Mouse (Mus musculus): ENCODE results near the gene Sept6.
"Not testable (repeated sequence)": the region's sequence is repeated elsewhere in the genome, so short reads cannot be mapped to it uniquely, and the experiment has no call there.

Sept6 gene

DNA sequence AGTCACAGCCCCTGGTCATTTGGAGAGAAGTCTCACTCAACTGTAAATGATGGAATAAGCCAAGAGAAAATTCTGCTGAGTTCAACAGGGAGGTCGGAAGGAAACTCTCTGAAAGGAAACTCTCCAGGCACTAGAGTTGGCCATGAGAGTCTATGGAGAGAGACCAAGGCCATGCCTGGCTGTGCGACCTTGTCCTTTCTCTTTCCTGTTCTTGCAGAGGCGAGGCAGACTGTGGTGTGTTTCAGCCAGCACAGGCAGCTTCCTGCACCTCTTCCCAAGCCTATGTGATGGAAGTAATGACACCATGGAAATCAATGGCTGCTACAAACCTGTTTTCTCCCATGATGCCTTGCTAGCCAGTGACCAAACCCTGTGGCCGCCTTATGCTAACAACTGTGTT is 20.4 kb downstream of the Sept6 start:
- no peak for DNase-seq (ENCODE audit: low spot score in 2 of 2)

DNA sequence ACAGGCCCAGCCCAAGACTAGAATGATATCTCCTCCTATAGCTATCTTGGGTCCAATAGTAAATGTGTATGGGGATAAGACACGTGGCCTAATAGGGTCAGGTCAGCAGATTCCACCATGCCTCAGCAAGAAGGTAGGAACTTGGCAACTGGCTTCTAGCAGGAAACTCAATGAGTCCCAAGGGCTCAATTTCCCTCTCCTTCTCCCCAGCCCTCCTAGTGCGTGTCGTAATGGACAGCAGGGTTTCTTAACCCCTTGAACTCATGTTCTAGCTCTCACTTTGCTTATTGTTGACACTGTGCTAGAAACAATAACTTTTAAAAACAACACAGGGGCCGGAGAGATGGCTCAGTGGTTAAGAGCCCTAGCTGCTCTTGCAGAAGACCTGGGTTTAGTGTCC is 22.1 kb downstream of the Sept6 start:
- no peak for DNase-seq (ENCODE audit: low spot score in 2 of 2)

DNA sequence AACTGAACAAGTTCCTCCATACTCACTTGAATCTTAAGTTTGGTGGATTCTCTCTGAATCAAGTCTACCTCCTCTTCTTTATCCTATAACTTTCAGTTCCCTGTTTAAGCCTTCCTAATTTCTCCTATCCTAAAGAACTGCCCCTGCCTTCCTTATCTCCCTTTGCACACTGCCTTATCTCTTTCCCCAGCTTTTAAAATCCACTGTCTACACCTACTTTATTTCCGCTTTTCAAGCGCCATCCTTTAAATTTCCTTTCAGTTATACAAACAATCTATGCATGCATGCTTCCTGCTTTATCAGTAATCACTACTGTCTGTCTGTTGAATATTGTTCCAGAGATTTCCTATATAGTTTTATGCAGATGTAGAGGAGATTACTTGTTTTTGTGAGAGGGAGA is 34.9 kb downstream of the Sept6 start:
- no peak for DNase-seq (ENCODE audit: low spot score in 2 of 2)

DNA sequence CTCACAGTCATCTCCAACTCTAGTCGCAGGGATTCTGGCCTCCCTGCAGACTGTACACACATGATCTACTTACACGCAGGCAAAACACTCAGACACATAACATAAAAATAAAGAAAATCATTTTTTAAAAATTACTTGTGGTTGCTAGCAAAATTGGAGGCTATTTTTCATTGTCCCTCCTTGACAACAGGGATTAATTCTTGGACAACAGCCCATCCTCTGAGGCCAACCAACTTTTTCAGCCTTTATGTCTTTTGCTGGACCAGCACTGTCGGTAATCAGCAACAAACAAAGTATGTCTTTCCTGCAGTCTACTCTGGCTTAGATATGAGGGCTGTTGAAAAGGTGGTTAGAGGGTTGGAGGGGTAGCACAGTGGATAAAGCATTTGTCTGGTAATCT is 50.5 kb downstream of the Sept6 start:
- DNase-seq (ENCODE audit: low spot score in 2 of 2), result no peak

DNA sequence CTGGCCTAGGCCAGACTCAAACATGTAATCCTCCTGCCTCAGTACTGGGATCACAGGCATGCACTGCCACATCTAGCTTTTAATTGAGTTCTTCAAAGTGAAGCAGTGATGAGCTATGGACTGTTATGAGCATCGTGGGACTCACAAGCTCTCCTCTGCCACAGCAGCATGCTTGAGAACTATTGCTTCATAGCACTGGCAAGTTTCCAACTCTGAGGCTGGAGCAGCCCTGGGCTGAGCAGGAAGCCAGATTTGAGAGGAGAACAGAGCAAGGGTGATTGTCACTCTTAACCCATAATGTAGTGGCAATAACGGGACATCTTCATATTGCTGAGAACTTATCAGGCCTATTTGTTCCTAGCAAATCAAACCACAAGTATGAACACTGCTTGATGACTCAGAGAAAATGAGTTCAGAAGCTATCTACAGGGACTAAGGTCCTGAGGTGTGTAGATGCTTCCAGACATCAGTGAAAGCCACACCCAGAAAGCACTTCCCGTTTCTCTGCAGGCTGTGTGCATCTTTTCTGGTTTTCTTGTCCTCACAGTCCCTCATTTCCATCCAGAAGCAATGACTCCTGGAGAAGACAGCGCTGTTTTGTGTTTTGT is 51.7 kb downstream of the Sept6 start:
- DNase-seq (ENCODE audit: low spot score in 2 of 2), result no peak

DNA sequence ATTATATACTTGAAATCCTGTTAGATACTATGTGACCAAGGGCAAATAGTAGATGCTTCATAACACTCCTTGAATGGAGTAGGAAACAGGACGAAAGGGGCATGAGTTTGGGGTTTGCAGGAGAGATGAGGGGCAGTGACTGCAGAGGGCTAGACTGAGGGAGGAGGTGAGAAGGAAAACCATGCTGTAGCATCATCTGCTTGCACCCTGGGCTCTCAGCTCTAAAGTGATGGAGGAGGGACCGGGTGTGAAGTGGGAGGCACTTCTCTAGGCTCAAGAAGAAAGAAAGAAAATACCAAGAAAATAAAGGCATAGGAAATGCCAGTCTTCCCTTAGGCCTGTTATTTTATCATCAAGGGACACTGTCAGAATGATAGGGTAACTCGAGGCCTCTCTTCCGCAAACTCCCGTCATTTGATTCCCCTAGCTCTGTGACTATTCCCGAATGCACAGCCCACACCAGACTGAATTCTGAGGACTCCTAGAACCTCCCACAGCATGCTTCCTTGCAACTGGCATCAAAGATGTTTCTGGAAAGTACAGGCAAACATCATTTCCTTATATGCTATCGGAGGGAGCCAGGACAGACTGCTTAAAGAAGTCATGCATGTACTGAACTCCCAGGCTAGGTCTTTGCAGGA is 56.1 kb downstream of the Sept6 start:
- DNase-seq (ENCODE audit: low spot score in 2 of 2), result no peak

DNA sequence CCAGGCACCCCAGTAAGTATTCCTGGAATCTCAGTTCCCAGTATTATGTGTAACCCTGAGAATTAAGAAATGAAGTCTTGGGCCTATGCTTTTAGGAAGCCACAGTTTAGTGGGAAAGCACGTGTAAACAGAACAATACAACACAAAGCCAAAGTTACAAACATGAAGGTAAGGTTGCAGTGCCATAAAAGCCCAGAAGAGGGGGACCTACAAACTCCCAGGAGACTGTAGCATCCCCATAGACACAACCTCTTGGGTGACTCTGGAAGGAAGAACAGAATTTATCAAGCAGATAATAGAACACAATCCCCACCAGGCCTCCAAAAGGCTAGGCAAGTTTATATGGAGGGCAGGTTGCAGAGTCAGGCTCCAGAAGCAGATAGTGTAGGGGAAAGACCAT is 61.0 kb downstream of the Sept6 start:
- peak in 1 of 2 experiments; percentile 15 for DNase-seq (ENCODE audit: low spot score in 2 of 2)

DNA sequence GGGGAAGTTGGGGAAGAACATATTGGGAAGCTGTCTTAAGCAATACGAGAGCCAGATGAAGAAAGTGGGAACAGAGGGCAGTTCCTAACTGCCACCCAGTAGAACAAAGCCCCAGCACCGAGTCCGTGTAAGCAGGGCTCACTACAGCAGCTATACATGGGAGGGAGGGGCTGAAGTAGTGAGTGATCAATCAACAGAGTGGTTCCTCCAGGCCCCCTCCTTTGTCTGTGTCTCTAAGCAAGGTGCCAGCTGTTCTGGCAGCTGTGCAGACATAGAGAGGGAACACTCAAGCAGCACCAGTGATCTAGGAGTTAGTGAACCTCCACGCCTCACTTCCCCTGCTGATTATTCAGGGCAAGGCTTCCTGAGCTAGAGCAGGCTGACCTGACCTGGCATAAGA is 61.9 kb downstream of the Sept6 start:
- no peak for DNase-seq (ENCODE audit: low spot score in 2 of 2)

DNA sequence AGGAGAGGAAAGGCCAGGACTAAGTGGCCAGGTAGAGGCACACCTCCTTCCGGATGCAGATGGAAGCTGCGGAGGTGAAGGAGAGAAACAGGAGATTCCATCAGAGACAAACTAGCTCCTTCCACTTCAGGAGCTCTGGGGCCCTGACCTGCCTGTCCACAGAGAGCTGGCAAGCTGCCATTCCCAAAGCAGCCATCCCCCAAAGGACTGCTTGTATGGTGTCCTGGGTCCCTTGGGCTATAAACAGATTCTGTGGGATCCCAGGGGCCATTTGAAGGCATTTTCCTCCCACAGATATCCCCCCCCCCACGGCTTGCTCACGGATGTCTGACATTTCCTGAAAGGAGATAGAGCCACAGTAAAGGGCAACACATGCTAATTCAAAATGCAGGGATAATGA is 62.8 kb downstream of the Sept6 start:
- no peak for DNase-seq (ENCODE audit: low spot score in 2 of 2)

DNA sequence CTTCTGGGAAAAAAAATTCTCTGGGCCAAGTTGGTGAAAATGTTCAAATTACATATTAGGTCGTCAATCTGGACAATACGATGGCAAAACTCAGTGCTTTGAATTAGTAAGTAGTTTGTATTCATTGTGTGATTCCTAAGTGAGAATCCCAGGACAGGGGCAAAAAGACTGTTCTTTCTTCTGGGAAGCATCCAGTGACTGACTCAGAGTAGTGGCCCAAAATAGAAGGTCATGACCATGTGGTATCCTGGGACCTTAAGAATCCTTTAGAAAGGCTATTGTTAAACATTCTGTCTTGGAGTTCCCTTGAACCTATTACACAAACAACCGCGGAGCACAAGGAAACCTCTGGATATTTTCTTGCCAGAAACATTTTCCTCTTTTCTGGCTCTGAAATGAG is 70.2 kb downstream of the Sept6 start:
- DNase-seq (ENCODE audit: low spot score in 2 of 2), result no peak

DNA sequence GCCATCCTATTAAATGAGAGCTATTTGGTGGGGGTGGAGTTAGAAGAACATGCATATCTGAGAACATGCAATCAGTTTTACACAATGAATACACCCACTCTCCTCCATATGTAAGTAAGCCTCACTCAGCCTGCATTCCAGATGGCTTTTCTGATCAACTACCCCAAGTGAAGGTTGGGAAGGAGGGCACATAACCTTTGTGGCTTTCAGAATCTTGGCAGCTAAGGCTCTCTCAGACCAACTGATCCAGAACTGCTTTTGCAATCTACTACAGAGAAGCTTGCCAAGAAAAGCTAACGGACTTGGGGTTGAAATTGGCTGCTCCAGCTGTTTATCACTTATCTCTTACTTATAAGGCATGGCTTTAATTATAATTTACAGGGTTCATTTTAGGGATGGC is 73.8 kb downstream of the Sept6 start:
- no peak for DNase-seq (ENCODE audit: low spot score in 2 of 2)

DNA sequence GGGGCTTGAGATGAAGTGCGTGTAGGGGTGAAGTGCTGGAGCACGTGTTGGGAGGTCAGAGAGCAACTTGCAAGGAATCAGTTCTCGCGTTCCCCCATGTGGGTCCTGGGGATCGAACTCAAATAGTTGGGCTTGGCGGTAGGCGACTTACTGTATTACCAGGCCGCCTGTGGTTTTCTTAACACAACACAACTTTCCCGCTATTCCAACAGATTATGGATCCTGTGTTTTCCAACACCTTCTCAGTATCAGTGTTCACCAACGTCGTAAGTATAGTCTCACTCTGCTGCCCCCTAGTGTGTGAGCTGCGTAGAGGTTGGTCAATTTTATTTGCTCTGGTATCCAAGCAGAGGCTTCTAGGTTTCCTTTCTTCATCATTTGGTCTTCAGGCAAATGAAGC is 80.3 kb downstream of the Sept6 start:
- no peak for DNase-seq (ENCODE audit: low spot score in 2 of 2)

DNA sequence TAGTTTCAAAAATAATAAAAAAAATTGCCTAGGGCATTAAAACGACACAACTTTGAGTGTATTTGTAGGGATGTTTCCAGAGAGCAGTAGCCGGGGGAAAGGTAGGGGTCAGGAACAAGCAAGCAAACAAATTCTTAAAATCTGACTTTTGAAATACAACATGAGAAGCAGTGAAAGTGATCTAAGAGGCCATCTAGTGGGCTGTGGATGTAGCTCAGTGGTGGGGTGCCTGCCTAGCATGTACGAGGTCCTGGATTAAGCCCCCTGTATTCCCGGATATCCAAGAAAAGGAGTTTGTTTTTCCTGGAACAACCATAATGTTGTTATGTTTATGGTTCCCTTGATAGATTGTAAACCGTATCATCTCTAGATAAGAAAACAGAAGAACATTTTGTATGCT is 85.1 kb downstream of the Sept6 start:
- no peak for DNase-seq (ENCODE audit: low spot score in 2 of 2)

DNA sequence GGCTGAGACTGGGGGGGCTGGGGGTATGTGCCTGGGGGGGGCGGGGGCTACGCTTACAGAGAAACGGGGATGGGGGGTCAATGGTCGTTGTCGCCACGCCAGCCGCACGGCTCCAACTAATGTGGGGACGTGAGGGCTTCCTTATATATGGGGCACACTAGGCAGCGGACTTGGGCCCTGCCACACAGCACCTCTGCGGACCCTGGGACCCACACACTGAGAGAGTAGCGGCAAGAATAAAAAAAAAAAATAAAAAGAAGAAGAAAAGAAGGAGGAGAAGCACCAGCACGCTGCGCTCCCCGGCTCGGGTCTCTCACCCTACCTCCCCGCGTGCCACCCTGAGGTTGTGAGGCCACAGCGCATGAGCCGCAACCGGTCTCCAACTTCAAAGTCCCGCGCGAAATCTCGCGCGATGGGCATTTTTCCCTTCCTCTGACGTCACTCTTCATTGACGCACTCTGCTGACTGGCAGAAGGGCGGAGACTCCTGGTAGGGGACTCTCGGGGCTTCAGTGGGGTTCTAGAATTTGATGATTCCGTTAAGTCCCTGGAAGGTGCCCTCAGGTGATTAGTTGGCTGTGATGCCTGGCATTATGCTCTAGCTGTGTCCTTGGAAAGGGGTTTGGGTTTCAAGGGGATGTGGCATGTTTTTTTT is 88.4 kb downstream of the Sept6 start:
- peak; percentile 81 to 87 for DNase-seq (ENCODE audit: low spot score in 2 of 2)

DNA sequence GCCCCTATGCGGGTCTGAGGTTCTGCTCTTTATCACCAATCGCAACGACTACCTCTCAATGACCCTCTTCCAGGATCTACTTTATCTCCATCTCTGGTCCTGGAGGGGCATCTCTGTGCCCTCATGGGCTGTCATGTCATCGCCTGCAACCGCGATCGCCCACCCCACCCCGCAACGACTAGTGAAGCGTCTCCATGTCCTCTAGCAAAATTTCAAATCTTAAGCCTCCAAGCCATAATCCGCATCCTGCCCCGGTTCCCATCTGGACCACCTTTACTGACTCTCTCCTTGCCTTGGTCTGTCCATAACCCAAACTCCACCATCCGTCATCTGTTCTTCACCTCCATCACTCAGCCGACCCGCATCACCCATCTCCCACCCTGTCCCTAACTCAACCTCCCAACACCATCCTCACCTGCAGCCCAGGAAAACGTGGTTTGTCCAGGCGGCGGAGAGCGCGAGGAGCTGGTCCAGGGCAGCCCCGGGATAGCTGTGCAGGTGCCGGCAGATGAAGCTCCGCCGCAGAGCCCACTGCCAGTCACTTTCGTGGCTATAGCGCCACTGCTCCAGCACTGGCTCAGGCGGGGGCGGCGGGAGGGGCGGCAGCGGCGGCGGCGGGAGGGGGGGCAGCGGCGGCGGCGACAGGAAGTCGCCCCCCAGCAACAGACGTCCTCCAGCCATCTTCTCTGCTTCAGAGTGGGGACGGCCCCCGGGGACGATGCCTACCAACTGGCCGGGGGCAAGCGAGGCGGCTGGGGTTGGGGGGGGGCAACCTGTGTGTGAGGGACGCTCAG is 89.1 kb downstream of the Sept6 start, which contains the start of gene Nkrf:
Gene Nkrf, minus strand, starts transcription at position 579 of the 794 bp plus-strand sequence.
- peak; percentile 20 to 24 for DNase-seq (ENCODE audit: low spot score in 2 of 2)

DNA sequence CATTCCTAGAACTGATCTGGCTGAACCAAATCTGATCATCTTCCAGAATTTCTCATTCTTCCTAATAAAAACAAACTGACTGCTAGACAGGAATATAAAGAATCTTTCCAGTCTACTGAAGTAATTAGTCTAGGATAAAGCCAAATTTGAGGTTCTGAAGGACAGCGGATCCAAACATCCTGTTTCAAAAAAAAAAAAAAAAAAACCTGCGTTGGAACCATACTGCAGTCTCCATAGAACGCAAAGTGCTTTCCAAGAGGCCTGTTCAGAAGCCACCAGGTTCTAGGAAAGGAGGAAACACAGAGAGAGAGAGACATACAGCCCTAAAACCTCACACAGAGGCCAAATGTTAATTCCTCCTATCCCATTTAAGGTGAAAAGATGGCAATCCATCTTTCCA is 89.9 kb downstream of the Sept6 start:
- no peak for DNase-seq (ENCODE audit: low spot score in 2 of 2)

DNA sequence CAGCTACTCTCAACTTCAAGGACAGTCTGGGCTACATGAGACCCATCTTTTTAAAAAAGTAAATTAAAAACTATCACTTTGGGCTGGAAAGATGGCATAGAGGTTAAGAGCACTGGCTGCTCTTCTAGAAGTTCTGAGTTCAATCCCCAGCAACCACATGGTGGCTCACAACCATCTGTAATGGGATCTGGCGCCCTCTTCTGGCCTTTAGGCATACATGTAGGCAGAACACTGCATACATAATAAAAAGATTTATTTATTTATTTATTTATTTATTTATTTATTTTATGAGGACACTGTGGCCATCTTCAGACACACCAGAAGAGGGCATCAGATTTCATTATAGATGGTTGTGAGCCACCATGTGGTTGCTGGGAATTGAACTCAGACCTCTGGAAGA is 92.7 kb downstream of the Sept6 start:
- DNase-seq (ENCODE audit: low spot score in 2 of 2), result not testable (repeated sequence)

DNA sequence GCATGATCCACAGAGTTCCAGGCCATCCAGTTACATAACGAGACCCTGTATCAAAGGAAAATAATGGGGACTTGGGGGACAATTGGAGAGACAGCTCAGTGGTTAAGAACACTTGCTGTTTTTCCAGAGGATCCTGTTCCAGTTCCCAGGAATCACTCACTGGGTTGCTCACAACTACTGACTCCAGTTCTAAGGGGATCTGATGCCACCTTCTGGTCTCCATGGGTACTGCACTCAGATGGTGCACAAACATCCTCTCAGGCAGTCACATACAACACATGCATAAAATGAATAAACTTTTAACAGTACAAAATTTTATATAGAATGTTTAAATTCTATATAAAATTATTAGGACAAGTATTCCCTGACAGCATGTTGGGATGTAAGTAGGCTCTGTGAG is 106.9 kb downstream of the Sept6 start:
- DNase-seq (ENCODE audit: low spot score in 2 of 2), result no peak

DNA sequence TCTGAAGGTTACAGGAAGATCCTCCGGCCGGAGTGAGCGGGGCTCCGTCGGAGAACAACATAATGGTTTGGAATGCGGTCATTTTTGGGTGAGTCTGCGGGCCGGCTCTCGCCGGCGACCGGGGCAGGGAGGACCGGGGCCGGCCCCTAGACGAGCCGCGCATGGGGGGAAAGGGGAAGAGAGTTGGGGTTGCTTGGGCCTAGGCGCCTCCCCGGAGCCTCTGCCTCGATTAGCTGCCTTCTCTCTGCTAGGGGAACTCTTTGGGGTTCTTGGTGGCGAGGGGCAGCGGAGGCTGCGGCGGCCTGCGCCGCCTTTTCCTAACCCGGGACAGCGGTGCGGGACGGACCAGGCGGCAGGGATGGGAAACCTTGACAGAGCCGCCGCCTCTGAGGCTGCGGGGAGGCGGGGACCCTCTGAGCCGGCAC is 116.9 kb downstream of the Sept6 start:
- DNase-seq (ENCODE audit: low spot score in 2 of 2), result peak in 1 of 2 experiments; percentile 2

DNA sequence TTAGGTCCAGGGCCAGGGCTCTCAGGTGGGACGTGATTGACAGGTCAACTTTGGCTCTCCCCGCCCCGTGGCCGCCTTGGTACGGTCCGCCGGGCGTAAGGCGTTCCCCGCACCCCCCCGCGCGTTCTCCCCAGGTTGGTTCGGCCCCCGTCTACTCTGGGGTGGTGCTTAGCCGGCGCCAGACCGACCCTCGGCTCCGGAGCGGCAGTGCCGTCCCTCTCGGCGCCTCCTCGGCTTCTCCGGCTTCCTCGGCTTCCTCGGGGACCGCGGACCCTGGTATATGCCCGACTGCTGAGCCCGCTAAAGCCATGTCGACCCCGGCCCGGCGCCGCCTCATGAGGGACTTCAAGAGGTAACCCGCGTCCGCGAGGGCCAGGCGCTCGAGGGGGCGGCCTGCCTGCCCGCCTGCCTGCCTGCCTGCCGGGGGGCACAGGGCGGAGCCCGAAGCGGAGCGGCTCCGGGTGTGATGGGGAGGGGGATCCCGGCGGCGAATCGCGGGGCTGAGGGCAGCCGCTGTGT is 117.4 kb downstream of the Sept6 start:
- DNase-seq (ENCODE audit: low spot score in 2 of 2), result peak; percentile 60 to 80

DNA sequence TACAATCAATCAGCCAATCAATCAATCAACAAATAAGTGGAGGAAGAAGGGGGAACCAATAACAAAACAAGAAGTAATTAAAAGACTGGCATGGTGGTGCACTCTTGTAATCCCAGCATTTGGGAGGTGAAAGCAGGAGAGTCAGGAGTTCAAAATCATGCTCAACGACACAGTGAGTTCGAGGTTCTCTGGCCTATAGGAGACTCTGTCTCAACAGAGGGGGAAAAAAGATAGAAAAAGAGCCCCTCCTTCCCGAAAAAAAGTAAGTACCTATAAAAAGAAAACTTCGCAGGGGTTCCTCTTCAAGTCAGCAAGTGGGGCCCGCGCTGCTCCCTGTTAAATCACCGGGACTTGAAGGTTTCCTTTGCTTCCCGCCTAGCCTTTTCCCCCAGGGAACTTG is 117.8 kb downstream of the Sept6 start, which contains the start of the genes Ube2a and C330007P06Rik:
Gene Ube2a, plus strand, starts transcription at position 136 of the 400 bp plus-strand sequence.
Gene C330007P06Rik, minus strand, starts transcription at position 347 of the 400 bp plus-strand sequence.
- no peak for DNase-seq (ENCODE audit: low spot score in 2 of 2)

DNA sequence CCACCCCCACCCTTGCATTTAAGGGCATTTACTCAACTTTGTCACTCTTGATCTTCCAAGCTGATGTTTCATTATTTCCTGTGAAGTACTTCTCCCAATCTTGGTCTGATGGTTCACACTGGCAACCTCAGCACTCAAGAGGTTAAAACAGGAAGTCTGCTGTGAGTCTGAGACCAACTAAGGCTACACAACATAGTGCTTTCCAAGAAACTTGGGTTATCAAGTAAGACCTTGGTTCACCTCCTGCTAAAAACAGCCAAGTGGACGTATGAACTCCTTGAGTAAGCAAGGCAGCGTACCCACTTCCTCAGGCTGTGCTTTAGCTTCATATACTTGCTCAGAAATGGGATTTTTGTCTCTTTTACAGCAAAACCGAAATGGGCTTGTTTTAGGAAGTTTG is 121.2 kb downstream of the Sept6 start:
- no peak for DNase-seq (ENCODE audit: low spot score in 2 of 2)
